Mouse (Mus musculus) C2C12 (cell line): ENCODE measurements around the gene Fabp6.

Source experiments
- CTCF ChIP-seq: IDR thresholded peaks from one replicate; pipeline ENCODE4 v1.5.1; 2011; ENCODE audit not compliant: control insufficient read depth, insufficient read depth, insufficient read length
- MYOD1 ChIP-seq: IDR thresholded peaks from one replicate; pipeline ENCODE4 v1.6.1; 2011; ENCODE audit warnings: low read depth; ENCODE audit not compliant: control insufficient read depth, insufficient read length

DNA sequence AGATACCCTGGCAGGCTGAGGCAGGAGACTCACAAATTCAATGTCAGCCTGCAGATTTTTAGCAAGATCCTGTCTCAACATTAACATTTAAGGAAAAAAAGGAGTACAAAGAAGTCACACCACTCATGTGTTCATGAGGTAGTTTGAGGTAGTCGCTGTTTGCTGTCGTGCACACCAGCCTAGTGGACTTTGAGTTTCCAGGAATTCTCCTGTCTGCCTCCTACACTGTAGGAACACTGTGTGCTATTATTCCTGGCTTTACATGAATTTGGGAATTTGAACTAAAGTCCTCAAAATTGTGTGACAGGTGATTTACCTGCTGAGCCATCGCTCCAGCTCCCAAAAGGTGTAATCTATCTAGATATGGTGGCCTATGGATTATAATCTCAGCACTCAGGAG, 37.1 kb upstream of the Fabp6 start:
- TF ChIP-seq CTCF: no peak
- TF ChIP-seq MYOD1: no peak
